Mouse (Mus musculus): ENCODE data around the gene Ankrd17.
"Not testable (repeated sequence)": the region's sequence is repeated elsewhere in the genome, so short reads cannot be mapped to it uniquely, and the experiment has no call there.

Gene Ankrd17

DNA sequence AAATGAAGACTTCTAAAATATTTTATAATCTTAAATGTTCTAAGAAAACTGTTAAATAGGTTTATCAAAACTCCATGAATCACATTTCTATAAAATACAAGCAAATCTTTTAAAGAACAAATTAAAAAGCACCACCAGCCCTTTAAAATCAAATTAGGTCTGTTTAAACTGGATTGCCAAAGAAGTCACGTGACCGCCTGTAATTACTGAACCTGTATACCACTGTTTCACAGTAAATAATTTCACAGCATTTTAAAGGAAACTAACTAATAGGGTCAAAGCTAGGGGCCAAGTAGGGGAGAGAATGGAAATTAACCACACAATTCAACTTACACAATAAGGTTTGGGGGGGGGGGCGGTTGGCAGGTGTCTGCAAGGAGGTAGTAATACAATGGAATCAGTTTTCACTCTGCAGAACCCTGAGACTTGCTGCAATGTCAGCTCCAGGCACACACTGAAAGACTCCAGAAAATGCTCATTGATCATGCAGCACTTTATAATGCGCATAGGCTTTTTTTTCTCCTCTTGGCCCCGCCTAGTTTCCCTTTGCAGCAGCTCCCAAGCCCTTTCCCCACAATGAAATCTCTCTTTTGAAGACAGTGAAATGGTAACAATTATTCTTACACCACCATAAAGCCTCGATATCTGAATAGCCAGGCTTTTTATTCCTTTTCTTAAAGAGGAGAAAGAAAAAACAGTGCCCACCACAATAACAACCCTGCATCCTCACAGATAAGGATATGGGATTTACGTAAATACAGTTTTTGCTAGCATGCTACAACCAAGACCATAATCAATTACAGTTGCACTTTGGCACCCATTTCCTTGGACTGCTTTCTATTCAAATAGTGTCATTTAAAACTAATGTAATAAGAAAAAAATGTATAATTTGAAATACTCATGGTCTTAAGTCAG, 27.9 kb downstream of the Ankrd17 start:
- DNase-seq (ENCODE audit: low read depth, low spot score) = no peak

DNA sequence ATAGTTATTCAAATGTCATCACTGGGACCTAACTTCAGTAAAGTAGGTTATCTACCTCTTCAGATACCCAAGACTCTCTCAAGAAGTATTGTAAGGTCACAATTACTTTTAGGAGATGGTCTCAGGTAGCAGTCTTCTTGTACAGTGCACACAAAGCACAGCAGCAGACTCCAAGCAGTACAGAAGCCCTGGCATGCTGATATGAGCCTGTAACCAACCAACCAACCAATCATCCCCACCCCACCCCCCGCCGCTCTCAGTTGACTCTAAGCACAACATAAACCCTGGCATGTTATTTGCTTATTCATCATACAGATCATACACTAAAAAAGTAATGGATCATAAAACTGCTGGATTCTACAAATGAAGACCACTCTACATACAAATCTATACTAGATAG, 33.9 kb downstream of the Ankrd17 start:
- DNase-seq (ENCODE audit: low read depth, low spot score) = no peak

DNA sequence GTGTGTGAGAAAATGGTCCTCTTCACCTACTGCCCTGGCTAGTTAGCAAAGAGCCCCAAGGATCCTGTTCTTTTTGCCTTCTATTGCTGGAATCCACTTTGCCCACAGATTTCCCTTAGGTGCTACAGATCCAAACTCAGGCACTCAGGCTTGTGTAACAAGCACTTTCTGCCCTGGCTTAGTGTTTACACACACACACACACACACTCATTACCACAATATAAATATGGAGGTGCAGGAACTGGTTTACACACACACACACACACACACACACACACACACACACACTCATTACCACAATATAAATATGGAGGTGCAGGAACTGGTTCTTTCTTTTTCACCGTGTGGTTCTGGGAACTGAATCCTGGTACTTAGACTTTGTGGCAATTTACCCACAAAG, 35.3 kb downstream of the Ankrd17 start:
- no peak for DNase-seq (ENCODE audit: low read depth, low spot score)

DNA sequence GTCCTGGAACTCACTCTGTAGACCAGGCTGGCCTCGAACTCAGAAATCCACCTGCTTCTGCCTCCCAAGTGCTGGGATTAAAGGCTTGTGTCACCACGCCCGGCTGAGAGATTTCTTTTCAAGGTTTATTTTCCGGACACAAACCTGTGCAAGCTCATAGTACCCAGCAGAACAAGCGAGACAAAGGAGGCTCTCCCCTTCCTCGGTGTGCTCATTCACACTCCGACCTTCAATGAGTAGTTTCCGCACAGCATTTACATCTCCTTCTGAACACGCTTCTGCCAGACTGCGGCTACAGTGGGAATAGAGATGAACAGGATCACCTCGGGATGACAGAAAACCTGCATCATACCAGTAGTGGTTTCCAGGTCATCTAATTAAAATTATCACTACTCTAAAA, 68.0 kb downstream of the Ankrd17 start:
- no peak for DNase-seq (ENCODE audit: low read depth, low spot score)

DNA sequence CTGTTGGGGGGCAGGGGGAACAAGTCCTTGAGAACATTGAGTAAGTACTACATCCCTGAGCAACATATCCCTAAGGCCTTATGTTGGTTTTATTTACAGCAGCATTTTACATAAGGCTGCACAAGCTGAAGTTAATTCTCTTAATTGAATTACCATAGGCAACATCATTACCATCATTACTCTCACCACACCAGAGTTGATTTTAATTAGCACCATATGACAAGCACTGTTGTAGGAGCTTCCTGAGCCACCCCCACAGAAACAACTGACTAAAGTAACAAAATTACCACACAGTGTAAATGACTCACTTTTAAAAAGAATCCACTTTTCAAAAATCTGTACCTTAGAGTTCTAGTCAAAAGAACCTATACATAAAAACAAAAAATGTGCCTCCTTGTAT, 76.5 kb downstream of the Ankrd17 start:
- no peak for DNase-seq (ENCODE audit: low read depth, low spot score)

DNA sequence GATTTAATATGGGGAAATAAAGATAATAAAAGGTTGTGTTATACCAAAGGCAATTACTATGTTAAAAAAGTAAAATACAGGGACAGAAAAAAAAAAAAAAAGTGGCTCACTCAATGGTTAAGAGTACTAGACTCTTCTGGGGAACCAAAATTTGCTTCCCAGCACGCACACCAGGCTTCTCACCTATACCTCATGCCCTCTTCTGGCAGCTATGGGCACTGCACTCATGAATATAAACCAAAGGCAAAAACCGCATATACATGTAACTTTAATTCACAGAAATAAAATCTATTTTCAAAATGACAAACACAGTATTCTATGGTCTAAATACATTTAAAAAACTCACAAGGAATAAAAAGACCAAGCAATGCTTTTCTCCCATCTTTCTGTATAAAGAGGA, 79.8 kb downstream of the Ankrd17 start:
- DNase-seq (ENCODE audit: low read depth, low spot score) = peak; percentile 49

- DNase-seq (ENCODE audit: low read depth, low spot score) = no peak
Measured at GRCm38 (mm10) chr5:90280061-90280460, 86.3 kb downstream of the Ankrd17 start.

GRCm38 (mm10) chr5:90279418-90279817, 87.0 kb downstream of the Ankrd17 start:
- no peak for DNase-seq (ENCODE audit: low read depth, low spot score)

- DNase-seq (ENCODE audit: low read depth, low spot score) = no peak
Measured at GRCm38 (mm10) chr5:90277443-90277842, 88.9 kb downstream of the Ankrd17 start.

DNA sequence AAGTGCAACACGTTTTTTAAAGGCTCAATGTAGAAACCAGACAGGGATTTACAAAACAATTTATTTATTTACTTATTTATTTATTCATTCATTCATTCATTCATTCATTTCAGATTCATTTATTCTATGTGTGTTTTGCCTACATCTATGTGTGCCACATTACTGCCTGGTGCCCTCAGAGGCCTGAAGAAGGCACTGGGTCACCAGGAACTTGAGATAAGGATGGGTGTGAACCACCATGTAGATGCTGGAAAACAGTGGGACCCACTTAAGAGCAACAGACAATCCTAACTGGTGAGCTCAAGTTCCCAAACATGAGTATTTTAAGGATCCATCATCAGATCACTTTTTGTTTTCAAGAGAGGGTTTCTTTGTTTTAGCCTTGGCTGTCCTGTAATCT, 91.6 kb downstream of the Ankrd17 start:
- DNase-seq (ENCODE audit: low read depth, low spot score) = no peak

GRCm38 (mm10) chr5:90262230-90262629, 104.1 kb downstream of the Ankrd17 start:
- not testable (repeated sequence) for DNase-seq (ENCODE audit: low read depth, low spot score)

DNA sequence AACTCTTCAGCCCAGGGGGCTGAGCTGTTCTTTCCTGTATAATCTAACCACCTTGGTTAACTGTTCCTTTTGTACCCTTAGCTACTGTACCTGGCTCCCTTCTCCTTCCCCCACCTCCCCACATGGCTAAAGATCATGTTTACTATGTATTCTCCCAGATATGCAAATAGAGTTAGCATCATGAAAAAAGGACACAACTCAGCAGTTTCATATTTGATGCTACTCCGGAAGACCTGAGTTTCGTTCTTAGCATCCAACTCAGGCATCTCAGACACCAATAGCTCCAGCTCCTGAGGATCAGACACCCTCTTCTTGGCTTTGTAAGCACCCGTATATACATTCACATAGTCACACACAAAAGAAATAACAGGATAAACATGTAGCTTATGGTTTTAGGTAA, 109.4 kb downstream of the Ankrd17 start:
- peak; percentile 31 for DNase-seq (ENCODE audit: low read depth, low spot score)

- DNase-seq (ENCODE audit: low read depth, low spot score) = no peak
Measured at GRCm38 (mm10) chr5:90247503-90247902, 118.9 kb downstream of the Ankrd17 start.

DNA sequence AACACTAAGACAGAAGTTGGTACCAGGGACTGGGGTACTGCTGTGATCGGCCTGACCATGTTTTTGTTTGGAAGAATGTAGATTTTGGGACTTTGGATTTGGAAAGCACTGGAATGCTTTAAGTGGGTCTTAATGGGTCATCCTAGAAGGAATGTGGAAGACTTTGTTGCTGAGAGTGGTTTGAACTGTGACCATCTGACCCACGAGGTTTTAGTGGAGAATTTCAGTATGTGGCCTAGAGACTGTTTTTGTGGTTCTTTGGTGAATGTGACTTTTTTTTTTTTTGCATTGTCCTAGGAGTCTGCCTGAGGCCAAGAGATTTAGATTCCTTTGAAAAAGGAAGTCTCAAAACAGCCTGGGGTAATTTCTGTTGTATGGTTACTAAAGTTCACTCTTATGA, 119.4 kb downstream of the Ankrd17 start:
- no peak for DNase-seq (ENCODE audit: low read depth, low spot score)

DNA sequence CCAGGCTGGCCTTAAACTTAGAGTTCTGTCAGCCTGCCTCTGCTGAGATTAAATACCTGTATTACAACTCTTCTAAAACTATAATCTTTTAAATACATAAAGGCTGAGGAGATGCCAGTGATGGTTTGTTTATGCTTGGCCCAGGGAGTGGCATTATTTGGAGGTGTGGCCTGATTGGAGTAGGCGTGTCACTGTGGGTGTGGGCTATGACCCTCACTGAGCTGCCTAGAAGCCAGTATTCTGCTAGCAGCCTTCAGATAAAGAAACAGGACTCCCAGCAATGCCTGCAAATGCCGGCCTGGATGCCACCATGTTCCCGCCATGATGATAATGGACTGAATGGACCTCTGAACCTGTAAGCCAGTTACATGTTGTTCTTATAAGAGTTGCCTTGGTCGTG, 119.8 kb downstream of the Ankrd17 start:
- DNase-seq (ENCODE audit: low read depth, low spot score) = no peak

DNA sequence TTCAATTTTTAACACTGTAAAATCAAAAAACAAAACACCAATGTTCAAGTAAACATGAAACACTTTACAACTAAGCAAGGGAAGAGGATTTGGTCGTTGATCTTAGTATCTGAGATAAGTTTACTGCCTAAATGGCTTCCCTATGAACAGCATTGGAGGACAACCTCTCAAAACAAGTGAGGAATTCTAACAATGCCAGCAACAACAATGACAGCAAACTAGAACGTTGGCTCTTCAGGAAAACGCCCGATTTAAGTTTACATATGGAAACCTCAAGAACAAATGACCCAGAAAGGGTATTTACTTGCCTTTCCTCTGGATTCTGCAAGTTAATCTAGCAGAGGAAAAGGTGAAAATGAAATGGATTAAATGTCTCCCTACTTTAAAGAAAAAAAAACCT, 121.0 kb downstream of the Ankrd17 start:
- DNase-seq (ENCODE audit: low read depth, low spot score) = no peak

DNA sequence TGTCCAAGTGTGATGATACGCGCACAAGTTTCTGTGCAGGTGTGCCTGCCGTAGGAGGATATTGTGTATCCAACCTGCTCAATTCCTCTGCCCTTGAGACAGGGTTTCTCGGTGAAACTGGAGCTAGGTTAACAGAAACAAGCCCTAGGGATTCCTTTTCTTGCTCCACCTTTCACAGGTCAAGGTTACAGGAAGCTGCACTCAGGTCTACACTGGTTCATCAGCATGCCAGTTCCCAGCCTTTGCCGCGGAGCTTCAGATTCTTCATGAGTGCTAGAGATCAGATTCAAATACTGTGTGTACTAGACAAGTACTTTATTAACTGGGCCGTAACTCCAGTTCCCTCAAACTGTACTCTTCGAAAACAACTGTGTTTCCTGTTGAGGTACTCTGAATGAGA, 131.2 kb downstream of the Ankrd17 start:
- DNase-seq (ENCODE audit: low read depth, low spot score) = no peak

DNA sequence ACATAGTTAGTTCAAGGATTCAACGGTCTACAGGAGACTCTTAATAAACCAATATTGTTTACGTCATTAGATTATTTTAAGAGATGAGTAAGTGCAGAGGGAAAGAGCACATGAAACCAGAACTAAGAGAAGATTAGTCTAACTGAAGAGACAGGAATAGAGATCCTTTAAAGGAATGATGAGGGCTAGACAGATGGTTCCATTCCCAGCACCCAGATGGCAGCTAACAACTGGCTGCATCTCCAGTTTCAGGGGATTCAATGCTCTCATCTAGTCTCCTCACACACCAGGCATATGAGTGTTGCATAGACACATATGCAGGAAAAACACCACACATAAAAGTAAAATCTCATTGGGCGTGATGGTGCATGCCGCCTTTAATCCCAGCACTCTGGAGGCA, 133.1 kb downstream of the Ankrd17 start:
- no peak for DNase-seq (ENCODE audit: low read depth, low spot score)

- DNase-seq (ENCODE audit: low read depth, low spot score) = no peak
Measured at GRCm38 (mm10) chr5:90229760-90230159, 136.6 kb downstream of the Ankrd17 start.

GRCm38 (mm10) chr5:90226696-90227095, 139.7 kb downstream of the Ankrd17 start:
- DNase-seq (ENCODE audit: low read depth, low spot score) = no peak

DNA sequence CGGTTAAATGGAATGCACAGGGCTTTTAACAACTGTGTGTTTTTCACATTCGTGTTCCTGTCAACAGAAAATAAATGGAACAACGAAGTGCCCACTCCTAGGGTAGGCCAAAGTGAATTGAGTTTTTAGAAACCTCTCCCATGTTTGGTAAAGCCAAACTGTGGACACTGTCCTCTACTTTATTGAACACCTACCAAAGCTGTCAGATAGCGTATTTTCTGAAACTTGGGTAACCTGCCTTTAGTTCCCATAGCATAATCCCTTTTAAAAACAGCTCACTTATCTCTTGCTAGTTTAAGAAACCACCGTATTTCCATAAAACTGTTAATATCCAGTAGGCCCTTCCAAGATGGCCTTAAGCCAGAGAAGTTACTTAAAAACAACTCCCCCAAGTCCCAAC, 141.6 kb downstream of the Ankrd17 start:
- DNase-seq (ENCODE audit: low read depth, low spot score) = peak; percentile 12

- peak; percentile 100 for DNase-seq (ENCODE audit: low read depth, low spot score)
Measured at GRCm38 (mm10) chr5:90223534-90224381, 142.6 kb downstream of the Ankrd17 start, which contains the start of gene Cox18. TSS of gene Cox18 (minus strand) at chr5:90224001.

GRCm38 (mm10) chr5:90222937-90223336, 143.4 kb downstream of the Ankrd17 start:
- no peak for DNase-seq (ENCODE audit: low read depth, low spot score)
